Mouse (Mus musculus): ENCODE measurements around the gene Ccdc116. TPM values are rescaled to one million over a fixed set of nuclear protein-coding genes. Genes with fewer than 3 reads are reported as not detected.
A peak's percentile ranks its signal among the peaks of the same experiment; 100 is the strongest.

The Ccdc116 gene
- total and polyA plus RNA-seq, 3 experiments: 2.5 to 5.3 (median 4.6) TPM

DNA sequence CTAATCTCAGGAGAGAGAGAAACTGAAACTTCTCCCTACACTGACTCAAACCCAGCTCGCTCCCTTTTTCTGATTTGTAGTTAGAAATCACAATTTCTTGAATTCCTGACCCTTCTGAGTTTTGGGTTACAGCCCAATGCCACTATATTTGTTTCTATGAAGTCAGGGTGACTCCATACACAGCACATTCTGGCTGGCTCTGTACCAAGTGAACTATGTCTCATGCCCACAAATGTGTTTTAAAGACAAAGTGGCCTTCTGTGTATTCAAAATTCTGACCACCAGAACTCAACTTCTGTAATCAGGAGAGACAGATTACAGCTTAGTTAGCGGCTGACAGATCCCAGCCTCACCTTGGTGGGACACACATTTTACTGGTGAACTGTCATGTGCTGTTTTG, 7.3 kb upstream of the Ccdc116 start:
- ATAC-seq (ENCODE audit: extremely low read depth, insufficient number of reproducible peaks, low FRiP score, poor library complexity, severe bottlenecking) (no peak), DNase-seq (ENCODE audit: low spot score) (no peak)
- Histone ChIP-seq H3K4me3 (ENCODE audit: low read depth, low read length) (no peak overlapping the region), H3K4me1 (ENCODE audit: insufficient read depth, low read depth, low read length) (peaks cover 21% of the 10 kb centered on the region), H3K9me3 (replicated peaks) (no peaks in the 10 kb centered on the region), H3K27me3 (ENCODE audit: insufficient read depth, low read length) (no peaks in the 10 kb centered on the region), H3K36me3 (replicated peaks) (peaks cover 95% of the 10 kb centered on the region)
- TF ChIP-seq GATA2 (IDR thresholded peaks at IDR 0.05; ENCODE audit: borderline replicate concordance, low read depth, low read length) (no peak), TAL1 (conservative IDR thresholded peaks at IDR 0.05; ENCODE audit: low read depth, low read length) (no peak), CTCF (IDR thresholded peaks at IDR 0.05; ENCODE audit: low read depth, low read length) (no peak), GATA1 (IDR thresholded peaks at IDR 0.05; ENCODE audit: borderline replicate concordance, low read length) (no peak), POLR2AphosphoS5 (IDR thresholded peaks at IDR 0.05; ENCODE audit: insufficient replicate concordance, low read depth, low read length) (no peak)

- Histone ChIP-seq H3K27me3 (ENCODE audit: insufficient read depth, low read length) (no peaks in the 10 kb centered on the region), H3K4me1 (ENCODE audit: insufficient read depth, low read depth, low read length) (peaks cover 39% of the 10 kb centered on the region), H3K9me3 (replicated peaks) (no peaks in the 10 kb centered on the region), H3K4me3 (ENCODE audit: low read depth, low read length) (no peak overlapping the region), H3K36me3 (replicated peaks) (peaks cover 80% of the 10 kb centered on the region)
- DNase-seq (ENCODE audit: low spot score) (no peak), ATAC-seq (ENCODE audit: extremely low read depth, insufficient number of reproducible peaks, low FRiP score, poor library complexity, severe bottlenecking) (no peak)
- TF ChIP-seq GATA2 (IDR thresholded peaks at IDR 0.05; ENCODE audit: borderline replicate concordance, low read depth, low read length) (no peak), GATA1 (IDR thresholded peaks at IDR 0.05; ENCODE audit: borderline replicate concordance, low read length) (no peak), POLR2AphosphoS5 (IDR thresholded peaks at IDR 0.05; ENCODE audit: insufficient replicate concordance, low read depth, low read length) (no peak), TAL1 (conservative IDR thresholded peaks at IDR 0.05; ENCODE audit: low read depth, low read length) (no peak), CTCF (IDR thresholded peaks at IDR 0.05; ENCODE audit: low read depth, low read length) (no peak)
These were observed 4.8 kb upstream of the Ccdc116 start for GRCm38 (mm10) chr16:17151874-17152273.

DNA sequence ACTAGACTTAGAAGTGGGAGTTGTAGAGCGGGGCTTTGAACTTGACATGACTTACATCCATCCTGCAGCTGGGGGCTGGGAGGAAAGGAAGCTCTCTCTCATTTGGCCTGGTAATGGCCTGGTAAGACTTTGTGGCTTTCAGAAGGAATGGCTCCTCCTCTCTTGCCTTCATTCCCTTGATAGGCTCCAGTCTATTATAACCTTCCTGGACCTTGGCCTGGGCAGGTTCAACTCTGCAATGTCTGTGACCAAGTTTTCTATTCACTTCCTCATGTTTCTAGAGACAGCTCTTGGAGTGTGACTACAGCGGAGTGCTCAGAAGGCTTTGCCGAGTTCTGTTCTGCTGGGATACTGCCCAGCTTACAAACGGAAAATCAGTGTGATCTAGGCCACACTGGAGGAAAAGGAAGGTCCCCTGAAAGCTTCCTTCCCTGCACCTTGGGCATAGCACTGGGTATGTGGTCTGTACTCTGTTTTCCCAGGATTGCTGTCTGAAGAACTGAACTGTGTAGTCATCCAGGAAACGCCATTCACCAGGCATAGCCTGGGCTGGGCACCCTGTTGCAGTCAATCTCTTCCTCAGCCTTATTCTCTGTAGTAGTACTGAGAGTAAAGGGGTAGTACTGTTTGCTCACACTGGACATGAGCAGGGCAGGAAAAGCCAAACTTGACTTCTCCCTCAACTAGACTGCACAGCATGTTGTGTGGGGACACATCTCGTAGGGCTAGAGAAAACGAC, 3.7 kb upstream of the Ccdc116 start:
- ATAC-seq (ENCODE audit: extremely low read depth, insufficient number of reproducible peaks, low FRiP score, poor library complexity, severe bottlenecking) (no peak), DNase-seq (ENCODE audit: low spot score) (no peak)
- Histone ChIP-seq H3K36me3 (replicated peaks) (peaks cover 69% of the 10 kb centered on the region), H3K9me3 (replicated peaks) (no peaks in the 10 kb centered on the region), H3K4me3 (ENCODE audit: low read depth, low read length) (no peak overlapping the region), H3K27me3 (ENCODE audit: insufficient read depth, low read length) (no peaks in the 10 kb centered on the region), H3K4me1 (ENCODE audit: insufficient read depth, low read depth, low read length) (peaks cover 41% of the 10 kb centered on the region)
- TF ChIP-seq GATA1 (IDR thresholded peaks at IDR 0.05; ENCODE audit: borderline replicate concordance, low read length) (no peak), GATA2 (IDR thresholded peaks at IDR 0.05; ENCODE audit: borderline replicate concordance, low read depth, low read length) (no peak)

DNA sequence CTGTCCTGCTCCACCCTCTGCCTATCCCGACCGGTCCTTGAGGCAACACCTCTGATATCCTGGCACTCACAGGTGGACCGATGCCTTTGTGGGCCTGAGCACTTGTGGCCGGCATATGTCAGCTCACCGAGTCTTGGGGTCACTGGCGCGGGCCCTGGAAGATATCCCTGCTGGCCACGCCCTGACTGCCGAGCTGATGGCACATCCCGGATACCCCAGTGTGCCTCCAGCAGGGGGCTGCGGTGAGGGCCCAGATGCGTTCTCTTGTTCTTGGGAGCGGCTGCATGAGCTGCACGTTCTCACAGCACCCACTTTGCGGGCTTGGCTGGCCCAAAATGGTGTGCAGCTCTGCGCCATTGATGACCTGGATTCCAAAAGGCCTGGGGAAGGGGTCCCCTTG, 1.1 kb upstream of the Ccdc116 start:
- ATAC-seq (ENCODE audit: extremely low read depth, insufficient number of reproducible peaks, low FRiP score, poor library complexity, severe bottlenecking) (peak; percentile 63), DNase-seq (ENCODE audit: low spot score) (peak; percentile 72)
- Histone ChIP-seq H3K27me3 (ENCODE audit: insufficient read depth, low read length) (no peaks in the 10 kb centered on the region), H3K4me1 (ENCODE audit: insufficient read depth, low read depth, low read length) (peaks cover 40% of the 10 kb centered on the region), H3K9me3 (replicated peaks) (no peaks in the 10 kb centered on the region), H3K4me3 (ENCODE audit: low read depth, low read length) (peak overlapping the region; percentile 76), H3K36me3 (replicated peaks) (peaks cover 67% of the 10 kb centered on the region)
- TF ChIP-seq GATA2 (IDR thresholded peaks at IDR 0.05; ENCODE audit: borderline replicate concordance, low read depth, low read length): no peak
- no peak for TF ChIP-seq TAL1 (conservative IDR thresholded peaks at IDR 0.05; ENCODE audit: low read depth, low read length)
- no peak for TF ChIP-seq CTCF (IDR thresholded peaks at IDR 0.05; ENCODE audit: low read depth, low read length)
- no peak for TF ChIP-seq POLR2AphosphoS5 (IDR thresholded peaks at IDR 0.05; ENCODE audit: insufficient replicate concordance, low read depth, low read length)
- no peak for TF ChIP-seq GATA1 (IDR thresholded peaks at IDR 0.05; ENCODE audit: borderline replicate concordance, low read length)

GRCm38 (mm10) chr16:17147391-17147929, 431 bp upstream of the Ccdc116 start:
- no peak for TF ChIP-seq CTCF (IDR thresholded peaks at IDR 0.05; ENCODE audit: low read depth, low read length)
- TF ChIP-seq GATA1 (IDR thresholded peaks at IDR 0.05; ENCODE audit: borderline replicate concordance, low read length): no peak
- no peak for TF ChIP-seq TAL1 (conservative IDR thresholded peaks at IDR 0.05; ENCODE audit: low read depth, low read length)
- no peak for TF ChIP-seq GATA2 (IDR thresholded peaks at IDR 0.05; ENCODE audit: borderline replicate concordance, low read depth, low read length)
- no peak for TF ChIP-seq POLR2AphosphoS5 (IDR thresholded peaks at IDR 0.05; ENCODE audit: insufficient replicate concordance, low read depth, low read length)
- no peaks in the 10 kb centered on the region for H3K9me3 ChIP-seq (replicated peaks)
- H3K4me3 ChIP-seq (ENCODE audit: low read depth, low read length): peak overlapping the region; percentile 76
- DNase-seq (ENCODE audit: low spot score) (peak; percentile 67), ATAC-seq (ENCODE audit: extremely low read depth, insufficient number of reproducible peaks, low FRiP score, poor library complexity, severe bottlenecking) (no peak)
- H3K36me3 ChIP-seq (replicated peaks): peaks cover 65% of the 10 kb centered on the region
- H3K4me1 ChIP-seq (ENCODE audit: insufficient read depth, low read depth, low read length): peaks cover 40% of the 10 kb centered on the region
- H3K27me3 ChIP-seq (ENCODE audit: insufficient read depth, low read length): no peaks in the 10 kb centered on the region

- Histone ChIP-seq H3K27me3 (ENCODE audit: insufficient read depth, low read length) (no peaks in the 10 kb centered on the region), H3K36me3 (replicated peaks) (peaks cover 50% of the 10 kb centered on the region), H3K9me3 (replicated peaks) (no peaks in the 10 kb centered on the region), H3K4me1 (ENCODE audit: insufficient read depth, low read depth, low read length) (peaks cover 37% of the 10 kb centered on the region), H3K4me3 (ENCODE audit: low read depth, low read length) (no peak within 1 kb of the TSS)
- peak; percentile 26 for DNase-seq (ENCODE audit: low spot score)
- ATAC-seq (ENCODE audit: extremely low read depth, insufficient number of reproducible peaks, low FRiP score, poor library complexity, severe bottlenecking): no peak
- no peak for TF ChIP-seq CTCF (IDR thresholded peaks at IDR 0.05; ENCODE audit: low read depth, low read length)
- TF ChIP-seq POLR2AphosphoS5 (IDR thresholded peaks at IDR 0.05; ENCODE audit: insufficient replicate concordance, low read depth, low read length): no peak
- no peak for TF ChIP-seq TAL1 (conservative IDR thresholded peaks at IDR 0.05; ENCODE audit: low read depth, low read length)
- no peak for TF ChIP-seq GATA1 (IDR thresholded peaks at IDR 0.05; ENCODE audit: borderline replicate concordance, low read length)
- TF ChIP-seq GATA2 (IDR thresholded peaks at IDR 0.05; ENCODE audit: borderline replicate concordance, low read depth, low read length): no peak
These were observed 2.7 kb downstream of the Ccdc116 start, which contains the start of gene Ydjc for GRCm38 (mm10) chr16:17144339-17144738. Gene Ydjc (plus strand): TSS chr16:17144621.
